Mouse (Mus musculus) cerebellum, adult 9-11 months (tissue): ENCODE data around the gene Rbm47.

ENCODE experiments used
- DNase-seq: peaks from one replicate; pipeline ENCODE4 v3.0.0; 2022

Gene Rbm47

GRCm38 (mm10) chr5:66124089-66124400 is 48.9 kb downstream of the Rbm47 start:
- no peak for DNase-seq

GRCm38 (mm10) chr5:66123295-66124088 is 49.4 kb downstream of the Rbm47 start:
- no peak for DNase-seq

GRCm38 (mm10) chr5:66121255-66121654 is 51.7 kb downstream of the Rbm47 start:
- DNase-seq = no peak

GRCm38 (mm10) chr5:66114751-66115150 is 58.2 kb downstream of the Rbm47 start:
- no peak for DNase-seq

DNA sequence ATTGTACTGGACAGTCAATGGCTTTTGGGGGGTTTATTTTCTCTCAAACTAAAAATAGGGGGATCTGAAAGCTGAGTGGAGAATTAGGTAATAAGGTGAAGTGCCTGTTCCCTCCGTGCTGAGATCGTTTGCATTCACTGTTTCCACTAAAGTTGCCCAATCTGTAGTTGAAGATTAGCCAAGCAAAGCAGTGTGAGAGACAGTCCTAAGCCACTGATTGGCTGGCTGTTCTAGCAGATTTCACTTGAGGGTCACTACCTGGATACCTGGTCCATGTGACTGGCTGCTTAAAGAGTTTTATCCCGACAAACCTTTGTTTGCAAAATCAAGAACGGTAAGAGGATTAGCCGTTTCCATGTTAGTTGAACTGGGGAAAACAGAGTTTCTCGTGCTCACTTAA is 58.7 kb downstream of the Rbm47 start:
- no peak for DNase-seq

DNA sequence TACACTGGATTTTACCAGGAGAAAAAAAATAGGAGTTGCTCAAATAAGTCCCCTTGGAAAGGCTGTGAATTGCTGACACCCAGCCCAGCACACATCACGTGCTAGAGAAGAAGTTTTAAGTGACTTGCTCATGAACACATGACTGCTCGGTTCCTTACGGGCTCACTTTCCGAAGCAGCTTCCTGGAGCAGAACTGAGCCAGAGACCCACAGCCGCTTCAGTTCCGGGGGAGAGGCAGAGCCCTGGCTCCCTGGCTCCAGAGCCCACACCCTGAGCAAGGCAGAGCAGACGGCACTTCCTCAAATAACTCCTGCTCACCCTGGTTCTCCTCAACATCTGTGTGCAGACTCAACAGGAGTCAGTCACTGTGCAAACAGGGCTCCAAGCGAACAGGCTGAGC is 60.9 kb downstream of the Rbm47 start:
- DNase-seq = no peak

- no peak for DNase-seq
These were observed 66.5 kb downstream of the Rbm47 start for GRCm38 (mm10) chr5:66106372-66106771.

GRCm38 (mm10) chr5:66105946-66106345 is 67.0 kb downstream of the Rbm47 start:
- no peak for DNase-seq

GRCm38 (mm10) chr5:66105366-66105765 is 67.6 kb downstream of the Rbm47 start:
- DNase-seq = no peak

GRCm38 (mm10) chr5:66103386-66103785 is 69.5 kb downstream of the Rbm47 start:
- no peak for DNase-seq

- DNase-seq = no peak
These were observed 70.1 kb downstream of the Rbm47 start for GRCm38 (mm10) chr5:66102821-66103220.

DNA sequence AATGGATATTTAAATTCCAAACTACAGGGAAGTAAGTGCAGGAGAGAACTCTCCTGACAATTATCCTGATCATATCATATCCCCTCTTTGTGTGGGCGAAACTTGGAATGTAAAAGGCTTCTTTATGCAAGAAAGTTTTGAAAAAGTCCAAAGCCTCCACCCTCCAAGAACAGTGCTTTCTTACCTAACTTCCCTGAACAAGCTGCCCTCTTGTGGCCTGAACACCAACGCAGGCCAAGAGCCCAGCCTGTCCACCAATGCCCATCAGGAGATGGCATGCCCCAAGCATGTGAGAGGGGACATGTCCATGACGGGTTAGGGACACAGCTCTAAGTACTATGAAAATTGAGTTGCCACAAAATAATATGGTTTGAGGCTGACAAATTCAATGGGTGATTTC is 71.3 kb downstream of the Rbm47 start:
- no peak for DNase-seq

GRCm38 (mm10) chr5:66100322-66100721 is 72.6 kb downstream of the Rbm47 start:
- DNase-seq = no peak

- DNase-seq = no peak
These were observed 74.6 kb downstream of the Rbm47 start for GRCm38 (mm10) chr5:66098094-66098871.

- no peak for DNase-seq
These were observed 76.8 kb downstream of the Rbm47 start for GRCm38 (mm10) chr5:66096081-66096480.

DNA sequence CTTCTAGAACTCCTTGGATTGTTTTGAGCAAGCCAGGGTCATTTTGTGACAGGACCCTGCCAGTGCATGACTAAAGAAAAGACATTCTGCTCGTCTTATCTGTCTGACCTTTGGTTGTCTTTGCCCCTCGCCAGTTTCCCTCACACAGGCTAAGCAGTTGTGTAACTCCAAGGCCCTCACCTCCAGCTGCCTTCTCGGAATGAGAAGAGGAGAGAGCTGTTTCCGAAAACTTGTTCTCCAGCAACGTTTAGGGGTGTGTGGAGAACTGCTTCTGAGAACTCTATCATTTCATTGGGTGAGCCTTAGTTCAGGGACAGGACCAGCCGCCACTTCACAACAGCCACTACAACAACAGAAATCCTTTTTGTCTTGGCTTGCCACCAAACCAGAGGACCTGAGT is 77.8 kb downstream of the Rbm47 start:
- DNase-seq = no peak

DNA sequence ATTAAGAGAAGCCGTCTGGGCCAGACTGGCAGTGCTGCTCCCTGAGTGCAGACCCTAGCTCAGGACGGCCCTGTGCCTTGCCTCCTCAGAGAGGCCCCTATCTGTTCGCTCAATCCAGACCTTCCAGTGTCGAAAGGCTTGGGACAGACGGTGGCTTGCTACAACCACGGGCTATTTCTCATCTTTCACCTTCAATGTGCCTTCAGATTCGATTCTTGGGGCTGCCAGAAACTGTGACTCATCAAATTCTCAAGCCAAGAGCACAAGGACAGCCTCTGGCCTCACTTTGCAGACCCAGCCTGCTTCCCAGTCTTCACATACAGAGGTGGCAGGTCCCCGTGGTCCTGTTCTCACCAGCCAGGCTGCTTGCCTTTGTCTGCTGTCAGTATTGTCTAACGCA is 82.9 kb downstream of the Rbm47 start:
- no peak for DNase-seq

DNA sequence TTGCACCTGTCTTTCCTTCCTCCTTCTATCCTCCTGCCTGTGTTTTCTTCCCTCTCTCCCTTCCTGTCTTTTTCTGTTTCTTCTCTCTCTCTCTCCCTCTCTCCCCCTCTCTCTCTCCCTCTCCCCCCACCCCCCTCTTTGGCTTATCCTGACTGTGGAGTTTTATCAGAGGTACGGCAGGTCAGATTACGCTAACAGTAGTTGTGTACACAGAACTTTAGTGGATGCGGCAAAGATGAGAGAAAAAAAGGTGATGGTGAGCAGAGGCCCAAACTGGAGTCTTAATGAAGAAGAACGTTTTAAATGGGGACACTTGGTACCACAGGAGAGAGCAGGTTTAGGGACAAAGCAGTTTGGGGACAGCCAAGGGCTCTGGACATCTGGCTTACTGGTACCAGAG is 83.3 kb downstream of the Rbm47 start:
- no peak for DNase-seq

DNA sequence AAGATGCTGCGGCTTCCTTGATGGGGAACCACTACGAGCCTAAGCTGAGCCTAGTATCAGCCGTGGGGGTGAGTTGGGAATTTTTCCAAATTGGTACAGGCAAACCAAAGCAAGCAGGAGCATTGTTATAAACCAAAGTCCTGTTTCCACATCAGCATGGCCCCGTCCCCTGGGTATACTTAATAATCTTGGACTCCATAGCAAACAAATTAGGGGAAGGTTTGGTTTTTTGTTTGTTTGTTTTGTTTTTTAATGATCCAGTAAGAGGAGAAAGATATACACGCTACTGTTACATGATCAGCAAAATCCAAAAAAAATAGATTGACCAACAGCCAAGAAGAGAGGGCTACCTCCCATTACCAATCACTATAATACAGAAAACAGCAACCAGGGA is 84.0 kb downstream of the Rbm47 start:
- no peak for DNase-seq

- DNase-seq = no peak
These were observed 84.5 kb downstream of the Rbm47 start for GRCm38 (mm10) chr5:66088247-66088901.

DNA sequence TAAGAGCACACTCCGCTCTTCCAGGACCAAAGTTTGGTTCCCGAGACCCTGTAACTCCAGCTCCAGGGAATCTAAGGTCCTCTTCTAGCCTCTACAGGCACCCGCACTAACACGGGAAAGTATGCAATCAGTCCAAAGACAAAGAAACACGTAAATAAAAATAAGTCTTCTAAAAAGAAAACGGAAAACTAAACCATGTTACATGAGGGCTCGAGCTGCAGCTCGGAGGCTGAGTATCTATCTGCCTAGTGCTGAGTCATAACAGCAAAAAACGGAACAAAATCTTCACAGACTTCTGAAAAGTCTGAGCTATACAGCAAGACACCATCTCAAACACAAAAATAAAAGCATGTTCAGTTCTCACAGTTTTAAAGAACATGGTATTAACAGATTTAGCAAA is 86.0 kb downstream of the Rbm47 start:
- DNase-seq = no peak

DNA sequence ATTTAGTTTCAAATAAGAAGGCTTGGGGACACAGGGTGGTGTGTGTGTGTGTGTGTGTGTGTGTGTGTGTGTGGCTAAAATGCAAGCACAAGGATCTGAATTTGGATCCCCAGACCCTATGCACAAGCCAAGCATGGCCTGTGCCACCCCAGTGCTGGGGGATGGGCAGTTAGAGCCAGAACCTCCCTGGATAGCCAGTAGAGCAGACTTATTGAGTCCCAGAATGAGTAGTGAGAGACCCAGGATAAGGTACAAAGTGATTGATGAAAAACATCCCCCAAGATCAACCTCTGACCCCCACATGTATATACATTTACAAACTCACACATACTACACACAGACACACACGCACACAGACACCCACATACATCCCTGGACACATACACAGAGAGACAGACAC is 86.6 kb downstream of the Rbm47 start:
- no peak for DNase-seq

DNA sequence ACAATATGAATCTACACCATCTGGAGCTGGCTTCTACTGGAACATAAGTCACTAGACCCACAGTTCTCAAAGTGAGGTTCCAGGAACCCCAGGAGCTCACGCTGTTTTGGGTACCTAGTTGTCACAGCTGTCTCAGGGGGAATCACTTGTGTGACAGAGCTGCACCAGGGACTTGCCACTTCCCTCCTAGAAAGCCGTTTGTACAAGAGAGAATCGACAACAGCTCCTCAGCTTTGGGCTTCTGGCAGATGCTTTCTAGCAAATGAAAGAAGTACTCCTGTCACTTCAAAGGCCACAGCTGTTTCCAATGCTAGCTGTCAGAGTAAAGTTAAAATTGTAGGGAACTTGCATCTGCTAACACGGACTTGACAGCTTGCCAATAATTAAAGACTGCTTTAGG is 87.4 kb downstream of the Rbm47 start:
- no peak for DNase-seq

DNA sequence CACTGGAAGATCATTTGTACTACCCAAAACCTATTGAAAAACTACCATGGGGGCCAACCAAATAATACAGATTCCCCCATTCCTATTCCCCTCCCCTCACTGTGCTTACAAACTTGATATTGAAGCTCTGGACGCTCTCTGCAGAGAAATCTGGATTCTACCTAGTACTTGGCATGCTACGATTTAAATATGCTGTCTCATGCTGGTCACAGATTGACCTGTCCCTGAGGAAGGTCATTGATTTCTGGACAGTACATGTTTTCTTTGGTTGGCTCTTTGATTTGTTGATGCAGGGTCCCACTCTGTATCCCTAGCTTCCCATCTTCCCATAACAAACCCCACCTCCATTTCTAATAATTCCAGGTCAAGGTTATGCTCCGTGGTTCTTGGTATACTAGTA is 88.4 kb downstream of the Rbm47 start:
- no peak for DNase-seq
